Mouse (Mus musculus) brain, embryonic 14.5 days (tissue): ENCODE measurements at regions not wholly inside any gene's neighbourhood (a gene's known extent, or its start where the extent isn't known, plus 50 kb on each side); places are given as distances from the start of the nearest gene placed in this dataset.

Experiments
- DNase-seq: peaks from one replicate; pipeline ENCODE4 v3.0.0-alpha.2; 2011; ENCODE audit warnings: low read depth
- CTCF ChIP-seq: fragments of 200-500 bp; IDR thresholded peaks from 2 replicates; pipeline ENCODE4 v1.5.1; 2012; ENCODE audit warnings: inconsistent platforms, mild to moderate bottlenecking, moderate library complexity, borderline replicate concordance; ENCODE audit not compliant: insufficient read depth, insufficient read length; ENCODE audit errors: extremely low read depth
- POLR2A ChIP-seq: fragments of 200-500 bp; IDR thresholded peaks from 2 replicates; pipeline ENCODE4 v1.6.1; 2012; ENCODE audit warnings: mild to moderate bottlenecking, inconsistent platforms, borderline replicate concordance; ENCODE audit not compliant: poor library complexity, insufficient read depth, insufficient read length, severe bottlenecking; ENCODE audit errors: extremely low read depth

GRCm38 (mm10) chr4:131671784-131672515 lies 166.1 kb downstream of the Ptpru start:
- no peak for DNase-seq
- TF ChIP-seq CTCF (no peak), POLR2A (no peak)

- DNase-seq, result no peak
- TF ChIP-seq CTCF (no peak), POLR2A (no peak)
Observed at GRCm38 (mm10) chr4:131677966-131678365, 160.1 kb downstream of the Ptpru start.

- TF ChIP-seq CTCF (no peak), POLR2A (no peak)
- DNase-seq, result peak; percentile 64
Observed at GRCm38 (mm10) chr4:131683176-131683575, 154.9 kb downstream of the Ptpru start.

GRCm38 (mm10) chr4:131685544-131685943 lies 152.5 kb downstream of the Ptpru start:
- TF ChIP-seq POLR2A, result no peak
- no peak for TF ChIP-seq CTCF
- no peak for DNase-seq

- TF ChIP-seq CTCF (peak; percentile 78; the same call in 1 of the 2 replicates), POLR2A (no peak)
Observed at GRCm38 (mm10) chr4:131694232-131694631, 143.9 kb downstream of the Ptpru start.

GRCm38 (mm10) chr4:131695941-131696912 lies 141.9 kb downstream of the Ptpru start:
- no peak for DNase-seq

More at GRCm38 (mm10) chr4:131694232-131694631, 143.9 kb downstream of the Ptpru start:
- peak; percentile 73 for DNase-seq

More at GRCm38 (mm10) chr4:131695941-131696912, 141.9 kb downstream of the Ptpru start:
- no peak for TF ChIP-seq CTCF
- TF ChIP-seq POLR2A, result no peak
